Mouse (Mus musculus) CD4-positive, CD25-positive, alpha-beta regulatory T cell, adult 2 months (primary cell): ENCODE results near the gene Trim31.

Source experiments
- DNase-seq: peaks from one replicate; pipeline ENCODE4 v3.0.0-alpha.2; 2012; ENCODE audit warnings: low read depth, low spot score

The Trim31 gene

GRCm38 (mm10) chr17:36896583-36896982 lies 1.3 kb upstream of the Trim31 start:
- DNase-seq = peak; percentile 43

GRCm38 (mm10) chr17:36897065-36897464 lies 853 bp upstream of the Trim31 start:
- DNase-seq = no peak

- no peak for DNase-seq
These were observed 1.5 kb downstream of the Trim31 start for GRCm38 (mm10) chr17:36899376-36899775.

GRCm38 (mm10) chr17:36900001-36900400 lies 2.1 kb downstream of the Trim31 start:
- DNase-seq = no peak

GRCm38 (mm10) chr17:36900691-36901090 lies 2.8 kb downstream of the Trim31 start:
- peak; percentile 15 for DNase-seq

GRCm38 (mm10) chr17:36903651-36904050 lies 5.7 kb downstream of the Trim31 start:
- no peak for DNase-seq

GRCm38 (mm10) chr17:36908235-36908634 lies 10.3 kb downstream of the Trim31 start:
- DNase-seq = no peak

GRCm38 (mm10) chr17:36909802-36910201 lies 11.9 kb downstream of the Trim31 start:
- no peak for DNase-seq

GRCm38 (mm10) chr17:36912031-36912430 lies 14.1 kb downstream of the Trim31 start:
- no peak for DNase-seq

GRCm38 (mm10) chr17:36914108-36914507 lies 16.2 kb downstream of the Trim31 start:
- DNase-seq = peak; percentile 88

- peak; percentile 82 for DNase-seq
These were observed 17.2 kb downstream of the Trim31 start for GRCm38 (mm10) chr17:36915076-36915475.

- no peak for DNase-seq
These were observed 22.3 kb downstream of the Trim31 start for GRCm38 (mm10) chr17:36920239-36920638.

- no peak for DNase-seq
These were observed 24.8 kb downstream of the Trim31 start for GRCm38 (mm10) chr17:36922715-36923114.

GRCm38 (mm10) chr17:36923491-36923890 lies 25.6 kb downstream of the Trim31 start:
- DNase-seq = no peak

- no peak for DNase-seq
These were observed 29.7 kb downstream of the Trim31 start for GRCm38 (mm10) chr17:36927496-36928120.

- no peak for DNase-seq
These were observed 31.5 kb downstream of the Trim31 start for GRCm38 (mm10) chr17:36929236-36929932.

GRCm38 (mm10) chr17:36930233-36930632 lies 32.3 kb downstream of the Trim31 start:
- DNase-seq = no peak

GRCm38 (mm10) chr17:36931130-36931529 lies 33.2 kb downstream of the Trim31 start:
- no peak for DNase-seq

GRCm38 (mm10) chr17:36931806-36932205 lies 33.9 kb downstream of the Trim31 start:
- no peak for DNase-seq

- no peak for DNase-seq
These were observed 40.1 kb downstream of the Trim31 start for GRCm38 (mm10) chr17:36938056-36938455.

- DNase-seq = peak; percentile 59
These were observed 44.5 kb downstream of the Trim31 start for GRCm38 (mm10) chr17:36942391-36942790.

GRCm38 (mm10) chr17:36942791-36943471 lies 45.0 kb downstream of the Trim31 start, which contains the start of gene Rnf39:
Gene Rnf39, plus strand, starts transcription at chr17:36942918.
- DNase-seq = peak; percentile 26

GRCm38 (mm10) chr17:36943691-36944090 lies 45.8 kb downstream of the Trim31 start:
- DNase-seq = no peak
